Mouse (Mus musculus) embryonic facial prominence, embryonic 13.5 days (tissue): ENCODE measurements at regions not wholly inside any gene's neighbourhood (a gene's known extent, or its start where the extent isn't known, plus 50 kb on each side); places are given as distances from the start of the nearest gene placed in this dataset.

Source experiments
- ATAC-seq: fragments of 200-750 bp; cut with Nextera tagmentation; 2 replicates; pipeline ENCODE4 v1.8.0; 2017; ENCODE audit warnings: low read depth; ENCODE audit not compliant: insufficient number of reproducible peaks, insufficient read depth, low FRiP score, low TSS enrichment
- H3K27ac ChIP-seq: fragments of 300-500 bp; sonication (generic); 2 replicates; pipeline ENCODE4 v1.5.1; 2015; ENCODE audit warnings: moderate library complexity, mild to moderate bottlenecking, inconsistent platforms
- H3K27me3 ChIP-seq: fragments of 300-500 bp; sonication (generic); 2 replicates; pipeline ENCODE4 v1.6.1; 2015; ENCODE audit warnings: mild to moderate bottlenecking, inconsistent platforms
- H3K36me3 ChIP-seq: fragments of 300-500 bp; sonication (generic); 2 replicates; pipeline ENCODE4 v1.6.1; 2015; ENCODE audit warnings: mild to moderate bottlenecking, inconsistent platforms
- H3K4me1 ChIP-seq: fragments of 300-500 bp; sonication (generic); 2 replicates; pipeline ENCODE4 v1.6.1; 2015; ENCODE audit warnings: inconsistent platforms
- H3K4me2 ChIP-seq: fragments of 300-500 bp; sonication (generic); 2 replicates; pipeline ENCODE4 v1.6.1; 2015; ENCODE audit warnings: moderate library complexity, mild to moderate bottlenecking, inconsistent platforms
- H3K4me3 ChIP-seq: fragments of 300-500 bp; sonication (generic); 2 replicates; pipeline ENCODE4 v1.5.1; 2015; ENCODE audit warnings: mild to moderate bottlenecking, inconsistent platforms
- H3K9ac ChIP-seq: fragments of 300-500 bp; sonication (generic); 2 replicates; pipeline ENCODE4 v1.6.1; 2015; ENCODE audit warnings: mild to moderate bottlenecking, inconsistent platforms
- H3K9me3 ChIP-seq: fragments of 300-500 bp; sonication (generic); 2 replicates; pipeline ENCODE4 v1.6.1; 2016; ENCODE audit warnings: inconsistent platforms
- WGBS: fragments of 180-500 bp; shearing (Covaris S2); methylation state at CpG from one replicate; pipeline ENCODE4 v1.1.7; 2015; ENCODE audit warnings: mixed read lengths; 5-methylcytosine and 5-hydroxymethylcytosine counted together

DNA sequence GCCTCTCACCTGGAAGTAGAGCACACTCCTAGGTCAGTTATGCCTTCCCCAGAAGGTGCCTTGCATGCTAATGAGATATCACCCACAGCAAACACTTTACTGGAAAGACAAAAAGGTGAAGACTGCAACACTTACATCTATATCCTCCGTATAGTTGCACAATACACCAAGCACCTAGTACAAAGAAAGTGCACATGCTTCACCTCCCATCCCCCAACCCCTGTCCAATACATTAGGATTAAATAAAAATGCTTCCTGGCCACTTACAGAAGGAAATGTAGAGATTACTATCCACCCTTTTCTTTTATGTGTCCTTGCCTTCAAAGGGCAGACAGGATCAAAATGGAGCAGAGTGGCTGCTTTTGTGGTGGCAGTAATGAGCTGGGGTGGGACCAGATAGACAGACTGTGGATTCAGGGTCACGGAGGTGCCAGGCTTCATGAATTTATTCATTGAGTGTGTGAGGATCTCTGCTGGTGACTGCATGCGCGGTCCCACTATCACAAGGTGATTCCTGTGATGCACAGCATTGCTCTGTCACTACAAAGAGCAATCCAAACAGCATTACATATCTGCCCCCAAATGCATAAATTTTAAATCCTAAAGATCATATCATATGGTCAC lies 109.9 kb upstream of the Fat4 start:
- Histone ChIP-seq H3K4me3 (no peak overlapping the region), H3K4me1 (no peaks in the 10 kb centered on the region), H3K27ac (no peak overlapping the region), H3K4me2 (no peak overlapping the region), H3K9me3 (no peaks in the 10 kb centered on the region), H3K36me3 (no peaks in the 10 kb centered on the region), H3K9ac (no peak overlapping the region), H3K27me3 (no peaks in the 10 kb centered on the region)
- ATAC-seq, result no peak
- 82% methylated on average over 4 of the region's 4 CpGs for WGBS

DNA sequence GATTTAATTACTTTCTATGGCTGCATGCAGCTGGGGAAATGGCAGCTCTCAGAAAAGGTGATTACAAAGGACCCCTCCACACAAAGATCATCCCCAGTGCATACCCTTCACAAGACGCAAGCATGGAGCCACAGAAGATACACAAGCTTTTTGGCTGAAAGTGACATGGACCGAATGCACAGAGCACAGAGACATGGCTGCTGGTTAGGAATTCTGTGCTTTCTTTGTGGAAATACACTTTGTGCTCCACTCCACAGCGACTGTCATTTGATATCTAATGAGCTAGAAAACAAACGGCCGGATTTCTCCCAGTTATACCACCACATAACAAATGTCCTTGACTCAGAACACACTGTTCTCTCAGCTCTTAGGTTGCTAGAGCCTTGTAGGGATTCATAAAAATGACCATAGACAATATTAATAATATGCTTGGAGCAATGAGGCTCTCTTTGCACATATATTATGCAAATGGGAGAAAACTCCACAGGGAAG lies 132.1 kb upstream of the Fat4 start:
- 51% methylated on average over 5 of the region's 5 CpGs for WGBS
- Histone ChIP-seq H3K4me3 (no peak overlapping the region), H3K36me3 (no peaks in the 10 kb centered on the region), H3K4me2 (no peak overlapping the region), H3K27me3 (no peaks in the 10 kb centered on the region), H3K4me1 (no peaks in the 10 kb centered on the region), H3K9me3 (no peaks in the 10 kb centered on the region), H3K27ac (no peak overlapping the region), H3K9ac (no peak overlapping the region)
- ATAC-seq, result no peak

DNA sequence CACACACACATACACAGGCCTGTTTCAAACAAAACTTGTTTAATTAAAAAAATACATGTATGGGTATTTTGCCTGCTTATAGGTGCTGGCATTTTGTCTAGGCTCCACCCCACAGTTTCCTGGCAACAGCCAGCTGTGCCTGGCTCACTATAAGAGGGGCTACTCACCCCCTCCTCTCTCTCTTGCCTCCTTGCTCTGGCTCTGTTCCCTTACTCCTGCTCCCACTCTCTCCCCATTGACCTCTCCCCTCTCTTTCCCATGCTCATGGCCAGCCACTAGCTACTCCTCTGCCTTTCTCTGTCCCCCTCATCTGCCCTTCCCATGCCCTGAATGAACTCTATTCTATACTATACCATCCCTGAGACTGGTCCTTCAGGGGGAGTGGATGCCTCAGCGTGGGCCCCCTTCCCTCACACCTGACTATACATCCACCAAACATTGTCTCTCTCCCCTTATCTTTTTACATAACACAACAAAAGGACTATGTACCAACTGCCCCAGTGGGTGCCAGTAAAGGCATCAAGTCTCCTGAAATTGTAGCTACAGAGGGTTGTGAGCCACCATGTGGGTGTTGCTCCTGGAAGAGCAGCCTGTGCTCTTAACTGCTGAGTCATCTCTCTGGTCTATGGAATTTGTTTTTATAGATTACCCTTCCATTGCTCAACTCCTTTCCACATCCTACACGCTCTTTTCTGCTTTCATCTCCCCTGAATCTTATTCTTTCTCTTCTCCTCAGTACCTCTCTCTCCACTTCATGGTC lies 133.1 kb upstream of the Fat4 start:
- Histone ChIP-seq H3K36me3 (no peaks in the 10 kb centered on the region), H3K4me2 (no peak overlapping the region), H3K27ac (no peak overlapping the region), H3K4me1 (no peaks in the 10 kb centered on the region), H3K9me3 (no peaks in the 10 kb centered on the region), H3K9ac (no peak overlapping the region), H3K4me3 (no peak overlapping the region), H3K27me3 (no peaks in the 10 kb centered on the region)
- 78% methylated on average over 2 of the region's 2 CpGs for WGBS
- no peak for ATAC-seq

DNA sequence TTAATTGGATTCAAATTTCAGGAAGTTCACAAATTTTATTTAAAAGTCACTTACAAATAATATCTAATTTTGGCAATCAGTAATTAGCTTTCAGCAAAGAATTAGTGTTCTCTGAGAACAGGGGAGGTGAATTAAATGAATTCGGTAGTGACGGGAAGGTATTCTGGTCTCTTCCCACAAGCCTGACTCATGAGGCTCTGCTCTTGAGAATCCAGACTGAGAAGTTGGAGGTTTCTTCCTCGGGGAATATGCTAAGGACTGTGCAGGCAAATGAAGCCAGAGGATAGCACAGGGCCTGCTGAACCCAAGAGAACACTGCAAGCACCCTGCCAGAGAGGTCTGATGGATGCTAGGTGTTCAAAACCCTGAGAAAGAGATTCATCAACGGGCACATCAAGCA lies 144.6 kb upstream of the Fat4 start:
- no peaks in the 10 kb centered on the region for H3K27me3 ChIP-seq
- WGBS, result 78% methylated on average over 4 of the region's 4 CpGs
- no peaks in the 10 kb centered on the region for H3K36me3 ChIP-seq
- H3K9me3 ChIP-seq, result no peaks in the 10 kb centered on the region
- H3K4me3 ChIP-seq, result no peak overlapping the region
- no peak for ATAC-seq
- no peaks in the 10 kb centered on the region for H3K4me1 ChIP-seq
- no peak overlapping the region for H3K9ac ChIP-seq
- no peak overlapping the region for H3K27ac ChIP-seq
- no peak overlapping the region for H3K4me2 ChIP-seq

DNA sequence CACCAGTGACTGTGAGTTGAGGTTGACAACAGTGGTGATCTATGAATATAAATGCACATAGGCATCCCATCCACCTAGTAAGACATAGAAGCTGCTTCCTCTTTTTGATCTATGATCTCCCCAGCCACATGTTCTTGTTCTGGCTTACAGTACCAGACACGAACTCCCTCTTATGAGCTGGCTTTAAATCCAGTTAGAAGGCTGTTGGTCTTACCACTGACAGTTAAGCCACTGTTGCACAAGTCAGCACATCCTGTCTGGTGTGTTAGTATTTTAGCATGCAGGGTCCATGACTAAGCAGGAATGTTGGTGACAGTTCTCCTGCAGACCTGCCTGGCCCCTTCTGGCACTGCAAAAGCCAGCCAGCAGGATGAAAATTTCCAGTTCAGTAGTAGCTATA lies 164.1 kb upstream of the Fat4 start:
- H3K9ac ChIP-seq, result no peak overlapping the region
- H3K27me3 ChIP-seq, result no peaks in the 10 kb centered on the region
- no peak overlapping the region for H3K4me2 ChIP-seq
- H3K9me3 ChIP-seq, result no peaks in the 10 kb centered on the region
- H3K4me3 ChIP-seq, result no peak overlapping the region
- H3K27ac ChIP-seq, result no peak overlapping the region
- 67% methylated on average over 1 of the region's 1 CpGs for WGBS
- H3K4me1 ChIP-seq, result no peaks in the 10 kb centered on the region
- ATAC-seq, result no peak
- no peaks in the 10 kb centered on the region for H3K36me3 ChIP-seq

DNA sequence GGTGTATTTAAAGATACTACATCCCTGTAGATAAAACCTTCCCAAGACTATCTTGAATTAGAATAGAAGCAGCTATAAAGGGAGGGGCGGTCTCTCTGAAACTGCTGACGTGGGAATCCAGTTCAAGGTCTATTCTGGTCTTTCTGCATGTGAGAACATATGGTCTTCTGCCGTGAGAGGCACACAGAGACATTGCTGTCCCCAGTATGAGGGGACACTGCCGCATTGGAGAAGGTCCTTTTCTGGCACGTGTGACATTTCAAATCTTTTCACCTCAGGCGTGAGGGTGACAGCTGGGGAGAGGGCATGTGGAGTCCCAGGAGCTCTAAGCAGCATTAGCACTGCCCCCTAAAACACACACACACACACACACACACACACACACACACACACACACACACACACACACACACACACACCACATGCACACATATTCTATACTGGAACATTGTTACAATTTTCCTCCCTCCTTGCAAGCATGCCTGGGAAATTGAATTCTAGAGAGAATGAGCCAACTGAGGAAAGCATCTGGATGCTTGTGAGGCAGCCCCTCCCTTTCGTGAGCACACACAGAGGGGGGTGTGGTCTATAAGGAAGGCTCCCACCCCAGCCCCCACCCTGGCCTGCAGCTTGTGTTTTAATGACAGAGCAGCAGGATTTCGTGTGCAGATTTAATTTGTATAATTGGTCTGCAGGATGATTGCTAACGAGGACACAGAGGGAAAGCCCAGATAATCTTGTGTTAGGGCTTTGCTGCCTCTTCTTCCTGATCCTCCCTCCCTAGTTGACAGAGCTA lies 174.5 kb upstream of the Fat4 start:
- H3K27me3 ChIP-seq, result no peaks in the 10 kb centered on the region
- H3K27ac ChIP-seq, result no peak overlapping the region
- no peaks in the 10 kb centered on the region for H3K36me3 ChIP-seq
- no peak overlapping the region for H3K4me2 ChIP-seq
- peaks cover 18% of the 10 kb centered on the region for H3K4me1 ChIP-seq
- no peak overlapping the region for H3K4me3 ChIP-seq
- no peak overlapping the region for H3K9ac ChIP-seq
- WGBS, result 21% methylated on average over 9 of the region's 9 CpGs
- H3K9me3 ChIP-seq, result no peaks in the 10 kb centered on the region
- no peak for ATAC-seq

DNA sequence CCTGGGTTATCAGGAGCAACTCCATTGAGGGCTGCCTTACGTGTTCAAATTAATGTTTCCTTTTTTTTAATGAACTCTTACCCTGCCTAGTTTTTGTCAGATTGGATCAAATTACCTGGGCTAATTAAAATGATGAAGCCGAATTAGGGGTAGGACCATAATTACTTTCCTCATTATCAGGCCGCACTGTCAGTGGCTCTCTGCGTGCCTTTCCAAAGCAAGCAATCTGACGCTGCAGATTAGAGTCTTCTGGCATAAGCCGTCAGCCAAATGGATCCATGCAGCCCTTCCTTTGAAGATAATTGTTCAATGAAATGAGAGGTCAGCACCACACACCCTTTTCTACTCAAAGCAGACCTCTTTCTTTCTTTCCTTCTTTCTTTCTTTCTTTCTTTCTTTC lies 175.5 kb upstream of the Fat4 start:
- ATAC-seq, result no peak

DNA sequence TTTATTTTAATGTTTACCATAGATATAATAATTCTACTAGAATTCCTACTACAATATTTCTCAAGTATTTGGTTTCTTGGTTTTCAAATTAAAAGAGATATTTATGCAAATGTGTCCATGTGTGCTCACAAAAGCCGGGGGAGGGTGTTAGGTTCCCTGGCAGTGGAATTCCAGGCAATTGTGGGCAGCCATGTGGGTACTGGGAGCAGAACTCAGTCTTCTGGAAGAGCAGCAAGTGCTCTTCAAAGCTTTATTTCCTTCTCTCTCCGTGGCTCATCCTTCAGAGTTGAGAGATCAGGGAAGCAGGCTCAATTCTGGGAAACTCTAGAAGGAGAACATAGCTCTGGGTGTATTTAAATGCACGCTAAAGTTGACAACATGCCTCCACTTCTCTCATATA lies 178.8 kb upstream of the Fat4 start:
- ATAC-seq, result no peak
- H3K27ac ChIP-seq, result no peak overlapping the region
- WGBS, result 71% methylated on average over 3 of the region's 3 CpGs
- H3K9ac ChIP-seq, result no peak overlapping the region
- H3K4me2 ChIP-seq, result no peak overlapping the region
- H3K36me3 ChIP-seq, result no peaks in the 10 kb centered on the region
- H3K4me1 ChIP-seq, result peaks cover 18% of the 10 kb centered on the region
- no peaks in the 10 kb centered on the region for H3K9me3 ChIP-seq
- H3K27me3 ChIP-seq, result no peaks in the 10 kb centered on the region
- no peak overlapping the region for H3K4me3 ChIP-seq

More for the DNA sequence above, 175.5 kb upstream of the Fat4 start:
- Histone ChIP-seq H3K9ac (no peak overlapping the region), H3K4me2 (no peak overlapping the region), H3K9me3 (no peaks in the 10 kb centered on the region), H3K36me3 (no peaks in the 10 kb centered on the region), H3K4me3 (no peak overlapping the region), H3K27ac (no peak overlapping the region), H3K4me1 (peaks cover 18% of the 10 kb centered on the region), H3K27me3 (no peaks in the 10 kb centered on the region)
- 26% methylated on average over 6 of the region's 6 CpGs for WGBS

DNA sequence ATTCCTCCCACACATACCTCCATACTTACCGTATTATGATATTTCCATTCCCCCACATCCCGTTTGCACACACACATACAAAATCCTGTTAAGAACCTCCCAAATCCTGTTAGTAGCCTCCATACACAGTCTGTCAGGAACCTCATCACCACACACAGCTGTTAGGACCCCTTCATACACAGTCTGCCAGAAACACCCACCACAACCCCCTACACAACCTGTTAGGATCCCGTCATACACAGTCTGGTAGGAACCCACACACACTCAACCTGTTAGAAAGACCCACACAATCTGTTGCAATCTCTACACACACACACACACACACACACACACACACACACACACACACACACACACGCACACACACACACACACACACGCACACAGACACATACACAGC lies 187.5 kb upstream of the Fat4 start:
- H3K4me1 ChIP-seq, result peaks cover 31% of the 10 kb centered on the region
- H3K36me3 ChIP-seq, result no peaks in the 10 kb centered on the region
- ATAC-seq, result no peak
- no peaks in the 10 kb centered on the region for H3K27me3 ChIP-seq
- no peaks in the 10 kb centered on the region for H3K9me3 ChIP-seq
- no peak overlapping the region for H3K4me3 ChIP-seq
- no peak overlapping the region for H3K4me2 ChIP-seq
- H3K27ac ChIP-seq, result 0 out of 2 replicates have a peak overlapping the region, but pooled peaks have one; percentile 78
- no peak overlapping the region for H3K9ac ChIP-seq
- 91% methylated on average over 4 of the region's 5 CpGs for WGBS

DNA sequence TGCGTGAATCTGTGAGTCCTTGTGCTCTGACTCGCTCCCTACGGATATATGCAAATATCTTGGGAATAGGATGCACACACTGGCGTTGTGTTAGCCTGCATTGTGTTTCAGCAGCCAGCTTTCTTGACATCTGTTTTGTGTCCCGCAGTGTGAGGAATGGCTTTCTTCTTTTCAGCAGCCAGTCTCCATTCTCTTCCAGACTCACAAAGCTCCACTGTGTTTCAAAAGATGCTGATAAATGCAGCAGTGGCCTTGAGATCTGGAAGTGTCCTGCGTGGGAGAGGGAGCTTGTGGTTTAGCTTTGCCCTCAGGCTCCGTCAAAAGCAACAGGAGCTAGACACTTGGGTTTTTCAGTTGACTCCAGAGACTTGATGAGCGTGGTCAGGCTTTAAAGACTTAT lies 188.9 kb upstream of the Fat4 start:
- no peaks in the 10 kb centered on the region for H3K36me3 ChIP-seq
- no peaks in the 10 kb centered on the region for H3K9me3 ChIP-seq
- H3K4me3 ChIP-seq, result no peak overlapping the region
- H3K27ac ChIP-seq, result peak overlapping the region; percentile 78
- ATAC-seq, result no peak
- no peak overlapping the region for H3K9ac ChIP-seq
- no peaks in the 10 kb centered on the region for H3K27me3 ChIP-seq
- peaks cover 31% of the 10 kb centered on the region for H3K4me1 ChIP-seq
- 17% methylated on average over 8 of the region's 8 CpGs for WGBS
- H3K4me2 ChIP-seq, result no peak overlapping the region

DNA sequence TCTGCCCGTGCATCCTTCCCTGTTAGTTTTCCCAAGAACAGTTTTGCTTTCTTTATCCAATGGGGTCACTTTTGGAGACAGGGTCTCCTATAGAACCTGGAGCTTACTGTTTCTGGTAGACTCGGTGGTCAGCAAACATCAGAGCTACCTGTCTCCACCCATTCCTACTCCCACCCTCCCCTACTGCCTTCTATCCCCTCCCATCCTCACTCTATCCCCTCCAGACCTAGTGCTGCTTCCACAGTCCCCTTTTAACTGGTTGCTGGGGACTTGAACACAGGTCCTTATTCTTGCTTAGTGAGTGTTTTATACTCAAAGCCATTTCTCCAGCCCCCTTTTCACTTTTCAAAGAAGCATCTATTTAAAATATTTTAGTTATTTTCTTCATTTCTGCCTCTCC lies 189.4 kb upstream of the Fat4 start:
- Histone ChIP-seq H3K4me2 (no peak overlapping the region), H3K4me1 (peaks cover 31% of the 10 kb centered on the region), H3K9ac (no peak overlapping the region), H3K36me3 (no peaks in the 10 kb centered on the region), H3K4me3 (no peak overlapping the region), H3K9me3 (no peaks in the 10 kb centered on the region), H3K27ac (peak overlapping the region; percentile 78), H3K27me3 (no peaks in the 10 kb centered on the region)
- no peak for ATAC-seq
- WGBS, result 66% methylated on average over 2 of the region's 2 CpGs

DNA sequence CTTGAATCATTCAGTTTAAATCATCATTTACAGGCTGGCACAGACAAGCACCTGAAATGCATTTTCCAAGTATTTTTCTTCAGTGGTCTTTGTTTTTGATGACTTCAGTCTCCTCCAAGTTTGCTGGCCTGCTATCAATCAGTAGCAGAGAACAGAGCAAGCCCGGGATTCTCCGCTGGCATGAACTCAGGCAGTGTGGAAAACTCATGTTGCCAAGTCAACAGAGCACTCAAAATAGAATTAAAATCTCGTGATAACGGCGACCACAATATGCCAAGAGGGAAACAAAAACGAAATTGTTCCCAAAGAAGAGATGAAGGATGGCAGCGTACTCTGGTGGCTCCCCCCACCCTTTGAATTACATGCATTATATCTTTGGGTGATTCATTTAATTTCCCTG lies 190.9 kb upstream of the Fat4 start:
- H3K27ac ChIP-seq, result peak overlapping the region; percentile 73
- 43% methylated on average over 7 of the region's 7 CpGs for WGBS

More for the DNA sequence above, 190.9 kb upstream of the Fat4 start:
- H3K27me3 ChIP-seq, result no peaks in the 10 kb centered on the region
- no peaks in the 10 kb centered on the region for H3K36me3 ChIP-seq
- H3K9me3 ChIP-seq, result no peaks in the 10 kb centered on the region
- no peak for ATAC-seq
- no peak overlapping the region for H3K4me2 ChIP-seq
- no peak overlapping the region for H3K4me3 ChIP-seq
- H3K9ac ChIP-seq, result no peak overlapping the region
- peaks cover 31% of the 10 kb centered on the region for H3K4me1 ChIP-seq
